Mouse (Mus musculus) neural tube, embryonic 11.5 days (tissue): ENCODE measurements around the gene Inca1. TPM values are rescaled to one million over a fixed set of nuclear protein-coding genes. Genes with fewer than 3 reads are reported as not detected.

Experiments used
- ATAC-seq: fragments of 200-750 bp; cut with Nextera tagmentation; 2 replicates; pipeline ENCODE4 v1.8.0; 2017; ENCODE audit warnings: moderate number of reproducible peaks, mild to moderate bottlenecking, moderate TSS enrichment, moderate library complexity; ENCODE audit not compliant: insufficient read depth, low FRiP score, low TSS enrichment
- DNase-seq: peaks from one replicate; pipeline ENCODE4 v3.0.0-alpha.2; 2015; ENCODE audit warnings: low spot score
- H3K27ac ChIP-seq: fragments of 300-500 bp; sonication (generic); 2 replicates; pipeline ENCODE4 v1.5.1; 2014; ENCODE audit warnings: low read depth, mild to moderate bottlenecking, low read length
- H3K27me3 ChIP-seq: fragments of 300-500 bp; sonication (generic); 2 replicates; pipeline ENCODE4 v1.6.1; 2014; ENCODE audit warnings: mild to moderate bottlenecking, low read length, mixed read lengths; ENCODE audit not compliant: control insufficient read depth, insufficient read depth
- H3K36me3 ChIP-seq: fragments of 300-500 bp; sonication (generic); 2 replicates; pipeline ENCODE4 v1.6.1; 2014; ENCODE audit warnings: mild to moderate bottlenecking, low read length, moderate library complexity, mixed read lengths; ENCODE audit not compliant: control insufficient read depth, insufficient read depth
- H3K4me1 ChIP-seq: fragments of 300-500 bp; sonication (generic); 2 replicates; pipeline ENCODE4 v1.6.1; 2014; ENCODE audit warnings: low read length, mixed read lengths; ENCODE audit not compliant: control insufficient read depth, insufficient read depth
- H3K4me2 ChIP-seq: fragments of 300-500 bp; sonication (generic); 2 replicates; pipeline ENCODE4 v1.6.1; 2014; ENCODE audit warnings: low read depth, mild to moderate bottlenecking, moderate library complexity
- H3K4me3 ChIP-seq: fragments of 300-500 bp; sonication (generic); 2 replicates; pipeline ENCODE4 v1.5.1; 2014; ENCODE audit warnings: low read depth, low read length
- H3K9ac ChIP-seq: fragments of 300-500 bp; sonication (generic); 2 replicates; pipeline ENCODE4 v1.6.1; 2014; ENCODE audit warnings: mild to moderate bottlenecking, low read length
- H3K9me3 ChIP-seq: fragments of 300-500 bp; sonication (generic); 2 replicates; pipeline ENCODE4 v1.6.1; 2016; ENCODE audit warnings: low read length; ENCODE audit not compliant: control insufficient read depth
- WGBS: fragments of 180-500 bp; shearing (Covaris S2); extraction: QIAGEN DNeasy Blood & Tissue Kit; methylation state at CpG from one replicate; pipeline ENCODE4 v1.1.7; 2014; 5-methylcytosine and 5-hydroxymethylcytosine counted together
- polyA plus RNA-seq: library from polyadenylated mRNA; unstranded; fragments of >200 nt; fragmentation: Nextera tagmentation; extraction: Ambion mirVana; gene quantifications from 2 replicates; pipeline ENCODE4 v1.2.1, GENCODE M21; 2014

Inca1 gene
- 0.86 and 1.3 TPM in 2 replicates for polyA plus RNA-seq

GRCm38 (mm10) chr11:70699722-70700556, at the start of gene Inca1, which contains the start of gene Kif1c:
Gene Inca1, minus strand, starts transcription at chr11:70700155.
Gene Kif1c, plus strand, starts transcription at chr11:70700548.
- DNase-seq (peak; percentile 94), ATAC-seq (peak; percentile 91)
- H3K27me3 ChIP-seq = no peaks in the 10 kb centered on the region
- peak within 1 kb of the TSS; percentile 71 for H3K4me2 ChIP-seq
- H3K9me3 ChIP-seq = no peaks in the 10 kb centered on the region
- H3K9ac ChIP-seq = peak within 1 kb of the TSS; percentile 92
- no peaks in the 10 kb centered on the region for H3K36me3 ChIP-seq
- H3K4me1 ChIP-seq = peaks cover 14% of the 10 kb centered on the region
- H3K27ac ChIP-seq = peak within 1 kb of the TSS; percentile 79
- H3K4me3 ChIP-seq = peak within 1 kb of the TSS; percentile 94
- 1% methylated on average over 41 of the region's 69 CpGs for WGBS

DNA sequence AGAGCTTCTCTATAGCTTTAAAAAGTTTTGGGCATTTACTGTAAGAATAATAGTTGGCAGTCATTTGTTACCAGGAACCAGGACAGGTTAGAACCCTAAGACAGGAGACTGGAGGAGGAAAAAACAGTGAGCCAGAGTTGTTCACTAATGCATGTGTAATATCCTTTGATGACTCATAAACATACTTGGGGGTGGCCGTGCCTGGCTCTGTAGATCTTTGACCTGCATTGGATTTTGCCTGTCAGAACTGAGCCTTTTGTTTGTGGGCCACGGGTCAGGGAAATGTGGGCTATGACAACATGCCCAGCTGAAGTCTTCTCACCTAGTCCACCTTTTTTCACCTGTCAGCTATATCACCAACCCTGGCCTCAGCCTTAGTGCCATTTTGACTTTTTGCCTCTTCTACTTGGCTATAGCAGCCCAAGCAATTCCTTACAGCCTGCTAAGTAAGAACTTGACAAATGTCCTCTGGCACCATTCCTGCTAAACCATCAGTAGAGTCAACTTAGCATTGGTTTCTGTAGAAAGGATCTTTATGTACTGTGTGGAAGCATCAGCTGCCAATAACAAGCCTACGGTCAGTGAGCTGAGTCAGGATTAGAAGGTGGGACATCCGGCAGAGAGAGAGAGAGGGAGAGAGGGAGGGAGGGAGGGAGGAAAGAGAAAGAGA, 48.1 kb upstream of the Inca1 start:
- H3K9me3 ChIP-seq = no peaks in the 10 kb centered on the region
- H3K4me2 ChIP-seq = no peak overlapping the region
- H3K9ac ChIP-seq = no peak overlapping the region
- no peak overlapping the region for H3K27ac ChIP-seq
- 90% methylated on average over 4 of the region's 4 CpGs for WGBS
- no peaks in the 10 kb centered on the region for H3K4me1 ChIP-seq
- ATAC-seq (no peak), DNase-seq (no peak)
- H3K27me3 ChIP-seq = no peaks in the 10 kb centered on the region
- H3K36me3 ChIP-seq = no peaks in the 10 kb centered on the region
- H3K4me3 ChIP-seq = no peak overlapping the region

- DNase-seq (no peak), ATAC-seq (no peak)
- Histone ChIP-seq H3K4me1 (no peaks in the 10 kb centered on the region), H3K27me3 (no peaks in the 10 kb centered on the region), H3K9me3 (no peaks in the 10 kb centered on the region), H3K9ac (no peak overlapping the region), H3K4me2 (no peak overlapping the region), H3K4me3 (no peak overlapping the region), H3K27ac (no peak overlapping the region), H3K36me3 (no peaks in the 10 kb centered on the region)
- 89% methylated on average over 7 of the region's 7 CpGs for WGBS
Measured at GRCm38 (mm10) chr11:70745636-70746035, 45.7 kb upstream of the Inca1 start.

GRCm38 (mm10) chr11:70742581-70743459, 42.9 kb upstream of the Inca1 start:
- no peak overlapping the region for H3K9ac ChIP-seq
- no peak overlapping the region for H3K4me2 ChIP-seq
- no peak for DNase-seq
- H3K4me1 ChIP-seq = no peaks in the 10 kb centered on the region
- 83% methylated on average over 12 of the region's 12 CpGs for WGBS
- no peak overlapping the region for H3K4me3 ChIP-seq
- no peak for ATAC-seq
- H3K27me3 ChIP-seq = no peaks in the 10 kb centered on the region
- no peaks in the 10 kb centered on the region for H3K9me3 ChIP-seq
- H3K36me3 ChIP-seq = no peaks in the 10 kb centered on the region
- H3K27ac ChIP-seq = no peak overlapping the region

DNA sequence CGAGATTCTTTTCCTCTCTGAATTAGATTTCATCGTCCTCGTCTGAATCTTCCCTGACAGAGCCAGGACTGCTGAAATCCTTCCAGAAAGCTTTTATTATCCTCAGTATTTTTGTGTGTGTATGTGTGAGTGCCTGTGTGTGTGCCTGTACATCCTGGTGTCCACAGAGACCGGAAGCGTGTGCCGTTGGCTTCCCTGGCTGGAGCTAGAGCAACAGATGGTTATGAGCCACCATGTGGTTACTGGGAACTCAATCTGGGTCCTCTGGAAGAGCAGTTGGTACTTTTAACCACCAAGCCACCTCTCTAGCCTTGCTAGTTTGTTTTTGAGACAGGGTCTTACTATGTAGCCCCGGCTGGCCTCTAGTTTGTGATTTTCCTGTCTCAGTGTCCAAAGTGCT, 42.2 kb upstream of the Inca1 start:
- H3K27me3 ChIP-seq = no peaks in the 10 kb centered on the region
- no peak overlapping the region for H3K4me2 ChIP-seq
- 85% methylated on average over 7 of the region's 7 CpGs for WGBS
- no peak for DNase-seq
- H3K4me3 ChIP-seq = no peak overlapping the region
- no peaks in the 10 kb centered on the region for H3K36me3 ChIP-seq
- no peaks in the 10 kb centered on the region for H3K4me1 ChIP-seq
- no peak overlapping the region for H3K27ac ChIP-seq
- H3K9ac ChIP-seq = no peak overlapping the region
- ATAC-seq = no peak
- H3K9me3 ChIP-seq = no peaks in the 10 kb centered on the region

DNA sequence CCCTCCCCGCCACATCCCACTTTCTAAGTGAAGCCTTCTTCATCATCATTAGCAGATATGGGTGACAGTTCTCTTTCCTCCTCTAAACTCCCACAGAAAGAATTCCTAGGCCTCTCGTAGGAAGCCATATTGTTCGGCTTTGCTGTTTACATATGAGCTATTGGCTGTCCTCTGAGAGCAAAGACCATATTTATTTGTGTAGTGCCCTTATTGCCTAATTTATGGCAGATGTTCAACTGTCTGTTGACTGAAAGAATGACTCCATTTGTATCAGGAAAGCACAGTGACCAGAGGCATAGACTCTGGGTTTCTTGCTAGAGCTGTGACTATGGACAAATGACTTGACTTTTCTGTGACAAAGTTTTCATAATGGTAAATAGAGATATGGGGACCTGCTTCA, 41.6 kb upstream of the Inca1 start:
- ATAC-seq = no peak

GRCm38 (mm10) chr11:70737749-70738148, 37.8 kb upstream of the Inca1 start:
- Histone ChIP-seq H3K36me3 (no peaks in the 10 kb centered on the region), H3K27ac (no peak overlapping the region), H3K4me3 (no peak overlapping the region), H3K9ac (no peak overlapping the region), H3K4me1 (no peaks in the 10 kb centered on the region), H3K9me3 (no peaks in the 10 kb centered on the region), H3K4me2 (no peak overlapping the region), H3K27me3 (no peaks in the 10 kb centered on the region)
- ATAC-seq (no peak), DNase-seq (no peak)
- WGBS = 71% methylated on average over 5 of the region's 5 CpGs

More for the DNA sequence above, 41.6 kb upstream of the Inca1 start:
- Histone ChIP-seq H3K36me3 (no peaks in the 10 kb centered on the region), H3K4me2 (no peak overlapping the region), H3K9ac (no peak overlapping the region), H3K9me3 (no peaks in the 10 kb centered on the region), H3K27me3 (no peaks in the 10 kb centered on the region), H3K4me1 (no peaks in the 10 kb centered on the region), H3K4me3 (no peak overlapping the region), H3K27ac (no peak overlapping the region)
- DNase-seq = no peak
- WGBS = 90% methylated on average over 3 of the region's 3 CpGs

- 55% methylated on average over 5 of the region's 5 CpGs for WGBS
- Histone ChIP-seq H3K4me2 (no peak overlapping the region), H3K4me3 (no peak overlapping the region), H3K4me1 (no peaks in the 10 kb centered on the region), H3K9me3 (no peaks in the 10 kb centered on the region), H3K36me3 (no peaks in the 10 kb centered on the region), H3K27me3 (no peaks in the 10 kb centered on the region), H3K9ac (no peak overlapping the region), H3K27ac (no peak overlapping the region)
- DNase-seq (no peak), ATAC-seq (no peak)
Measured at GRCm38 (mm10) chr11:70733256-70733655, 33.3 kb upstream of the Inca1 start.
